ENCODE assay signal across 9 mouse cellular contexts in the genomic region with DNA sequence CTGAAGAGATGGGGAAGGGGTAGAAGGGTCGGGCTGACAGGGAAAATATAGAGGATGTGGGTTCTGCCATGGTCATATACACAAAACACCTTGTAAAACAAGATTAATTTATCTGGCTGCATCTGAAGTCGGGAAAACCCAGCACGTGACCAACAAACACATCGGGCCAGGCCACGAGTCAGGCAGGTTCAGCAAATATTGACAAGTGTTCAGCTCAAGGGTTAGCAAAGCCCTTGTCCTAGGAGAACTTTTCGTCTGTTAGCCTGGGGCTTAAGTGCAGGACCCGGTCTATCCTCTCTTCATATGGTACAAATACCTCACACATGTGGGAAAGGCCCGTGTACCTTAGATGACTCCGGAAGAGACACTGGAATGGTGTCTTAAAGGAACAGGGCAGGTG. TPM values are rescaled to one million over a fixed set of nuclear protein-coding genes. Genes with fewer than 3 reads are reported as not detected.
DNase-seq lines count a peak whose midpoint lies in the region; ATAC-seq and TF ChIP-seq lines count a peak whose summit lies in the region.
"Had no signal": no experiment of that assay in that cellular context is flagged by ENCODE, and none has a peak within 500 bp of the region (broad histone marks: within the 10 kb centered on the region; RNA-seq: fewer than 3 reads in every experiment).

No protein-coding gene starts in this region.

- H3K27me3 ChIP-seq in heart, embryonic 14.5 days (ENCODE audit: control insufficient read depth, insufficient read depth, low read length) = no peaks in the 10 kb centered on the region
- H3K27me3 ChIP-seq in lung, postnatal 0 days (replicated peaks; ENCODE audit: insufficient read depth, low read length) = no peaks in the 10 kb centered on the region

- TF ChIP-seq CTCF in lung, postnatal 0 days (IDR thresholded peaks at IDR 0.05) = no peak

- WGBS in heart, embryonic 14.5 days = 78% methylated on average over 9 of the region's 9 CpGs
- WGBS in lung, postnatal 0 days = 34% methylated on average over 9 of the region's 9 CpGs

- in situ Hi-C loops in ES-E14 (cut with MboI; ENCODE audit: low sequenced_read_pairs in 2 of 2, unreplicated experiment in 2 of 2) = no loop called here

- H3K4me2 ChIP-seq in heart, embryonic 14.5 days (ENCODE audit: low read length) = no peak overlapping the region; the same call in 1 of the 2 replicates
- H3K4me2 ChIP-seq in lung, postnatal 0 days (replicated peaks; ENCODE audit: low read depth, low read length) = peak overlapping the region; percentile 28
- H3K4me2 ChIP-seq: hindbrain, embryonic 12.5 days had no signal

- 0 out of 2 replicates have a peak, but pooled peaks cover 3% of the 10 kb centered on the region for H3K36me3 ChIP-seq in heart, embryonic 14.5 days (ENCODE audit: control insufficient read depth, insufficient read depth, low read length)
- H3K36me3 ChIP-seq in ES-E14 (ENCODE audit: control insufficient read depth, insufficient read depth, low read length, poor library complexity, severe bottlenecking) = no peaks in the 10 kb centered on the region
- H3K36me3 ChIP-seq in lung, postnatal 0 days (ENCODE audit: insufficient read depth, low read length) = no peaks in the 10 kb centered on the region
- H3K36me3 ChIP-seq: hindbrain, embryonic 12.5 days had no signal

- no peak for DNase-seq in heart, adult 18-20 months
- no peak for DNase-seq in ES-E14 (ENCODE audit: low read depth, low spot score)
- DNase-seq in induced T-regulatory cell, adult 2 months (ENCODE audit: low read depth) = peak; percentile 36
- DNase-seq in lung, postnatal 0 days (ENCODE audit: low spot score) = peak; percentile 87
- DNase-seq in cerebellum, adult 11 months = no peak
- DNase-seq in ovary, adult 18-20 months (ENCODE audit: low spot score) = no peak

- H3K4me1 ChIP-seq in heart, embryonic 14.5 days (ENCODE audit: control insufficient read depth in 2 of 2, insufficient read depth in 2 of 2, low read length in 2 of 2) = peaks cover 78 to 96% of the 10 kb centered on the region in 2 experiments
- H3K4me1 ChIP-seq in ES-E14 (ENCODE audit: control insufficient read depth in 2 of 2, insufficient read depth in 2 of 2, low read length in 2 of 2, poor library complexity in 1 of 2) = peaks cover 13 to 62% of the 10 kb centered on the region in 2 experiments
- H3K4me1 ChIP-seq in lung, postnatal 0 days (ENCODE audit: insufficient read depth, low read depth, low read length) = peaks cover 51% of the 10 kb centered on the region

- H3K4me3 ChIP-seq in heart, embryonic 14.5 days (ENCODE audit: control insufficient read depth in 1 of 2, insufficient read depth in 1 of 2, low read depth in 1 of 2, low read length in 2 of 2) = no peak overlapping the region
- no peak overlapping the region for H3K4me3 ChIP-seq in ES-E14 (ENCODE audit: insufficient read depth in 1 of 2, low read depth in 1 of 2, low read length in 2 of 2, poor library complexity in 1 of 2, severe bottlenecking in 1 of 2)
- H3K4me3 ChIP-seq in lung, postnatal 0 days (ENCODE audit: low read depth, low read length) = no peak overlapping the region
- H3K4me3 ChIP-seq: hindbrain, embryonic 12.5 days had no signal

- 0 out of 2 replicates have a peak overlapping the region, but pooled peaks have one; percentile 2 for H3K9ac ChIP-seq in heart, embryonic 14.5 days (ENCODE audit: low read length)
- 0 out of 2 replicates have a peak overlapping the region, but pooled peaks have one; percentile 4 for H3K9ac ChIP-seq in ES-E14 (ENCODE audit: insufficient read depth, low read depth, low read length, poor library complexity, severe bottlenecking)
- no peak overlapping the region for H3K9ac ChIP-seq in lung, postnatal 0 days (replicated peaks; ENCODE audit: low read depth)
- H3K9ac ChIP-seq: hindbrain, embryonic 12.5 days had no signal

- no peaks in the 10 kb centered on the region for H3K9me3 ChIP-seq in heart, embryonic 14.5 days (ENCODE audit: control insufficient read depth, low read length)
- H3K9me3 ChIP-seq in ES-E14 (ENCODE audit: control insufficient read depth, insufficient read depth, low read depth, low read length) = no peaks in the 10 kb centered on the region
- H3K9me3 ChIP-seq in lung, postnatal 0 days (ENCODE audit: low read length) = no peaks in the 10 kb centered on the region
- H3K9me3 ChIP-seq: hindbrain, embryonic 12.5 days had no signal

- TF ChIP-seq EP300 in lung, postnatal 0 days (IDR thresholded peaks at IDR 0.05) = peak; percentile 69

- no peak for ATAC-seq in heart, embryonic 14.5 days (ENCODE audit: insufficient number of reproducible peaks, insufficient read depth, low FRiP score, low read depth)
- ATAC-seq in lung, postnatal 0 days = peak; percentile 88
- no peak for ATAC-seq in megakaryocyte, adult 5-6 weeks (ENCODE audit: poor library complexity, severe bottlenecking)

- peak overlapping the region; percentile 2 to 87; a peak in 3 of 4 replicates for H3K27ac ChIP-seq in heart, embryonic 14.5 days (replicated peaks in 1 of 2; ENCODE audit: control insufficient read depth in 1 of 2, insufficient read depth in 1 of 2, low read depth in 2 of 2, low read length in 2 of 2)
- no peak overlapping the region for H3K27ac ChIP-seq in ES-E14 (ENCODE audit: insufficient read depth, low read depth, low read length, poor library complexity, severe bottlenecking)
- peak overlapping the region; percentile 73 for H3K27ac ChIP-seq in lung, postnatal 0 days (ENCODE audit: low read length)
- H3K27ac ChIP-seq: hindbrain, embryonic 12.5 days had no signal

TF ChIP-seq in ES-E14, 5 proteins besides CTCF, POLR2A, EP300 and RAD21:
- TF ChIP-seq ZNF384 (IDR thresholded peaks at IDR 0.05; ENCODE audit: low read depth, low read length) (no peak), CHD2 (IDR thresholded peaks at IDR 0.05; ENCODE audit: low read depth, low read length) (no peak), HCFC1 (IDR thresholded peaks at IDR 0.05; ENCODE audit: borderline replicate concordance, insufficient read depth, low read length) (no peak), MAFK (IDR thresholded peaks at IDR 0.05; ENCODE audit: insufficient read depth, low read depth, low read length) (no peak), ZC3H11A (IDR thresholded peaks at IDR 0.05; ENCODE audit: borderline replicate concordance, low read depth, low read length) (no peak)

RNA-seq across cellular contexts. Expression of a gene that starts 18.1 kb away (rescaled TPM):
- polyA plus RNA-seq in heart, embryonic 14.5 days (2014; fragmentation: Nextera tagmentation; extraction: Ambion mirVana) = 8.5 and 9.7 TPM in 2 replicates
- total RNA-seq in heart, adult 18-20 months (2021) = 10 to 100 TPM; 45.5 to 48.7 TPM
- 12.3 and 13.0 TPM in 2 replicates for total RNA-seq in ES-E14 (2012; rRNA removed)
- polyA plus RNA-seq in lung, postnatal 0 days (2015; fragmentation: Nextera tagmentation; extraction: Ambion mirVana) = 5.6 and 6.4 TPM in 2 replicates
- total RNA-seq in megakaryocyte, adult 5-6 weeks (2015) = 1.4 and 1.8 TPM in 2 replicates
- total RNA-seq in megakaryocyte, adult 5-6 weeks (2017) = 1.1 and 1.3 TPM in 2 replicates

Comparison
In these comparisons a context has a peak if more than half of its experiments do, and no peak if none do; other contexts are left out.
1. DNase-seq: peak in induced T-regulatory cell, adult 2 months (single experiment) and lung, postnatal 0 days (single experiment); none in heart, adult 18-20 months (0 of 2), ES-E14 (single experiment), cerebellum, adult 11 months (single experiment) and ovary, adult 18-20 months (single experiment).